Mouse (Mus musculus) ES-E14 (cell line): ENCODE measurements at regions not wholly inside any gene's neighbourhood (a gene's known extent, or its start where the extent isn't known, plus 50 kb on each side); places are given as distances from the start of the nearest gene placed in this dataset.

Experiments
- CHD2 ChIP-seq: IDR thresholded peaks from 2 replicates; pipeline ENCODE4 v1.6.1; 2014; ENCODE audit warnings: mild to moderate bottlenecking, low read depth, low read length, inconsistent platforms
- HCFC1 ChIP-seq: IDR thresholded peaks from 2 replicates; pipeline ENCODE4 v1.6.1; 2012; ENCODE audit warnings: low read length, inconsistent platforms, borderline replicate concordance; ENCODE audit not compliant: insufficient read depth
- MAFK ChIP-seq: IDR thresholded peaks from 2 replicates; pipeline ENCODE4 v1.6.1; 2014; ENCODE audit warnings: mild to moderate bottlenecking, low read depth, low read length, inconsistent platforms; ENCODE audit not compliant: insufficient read depth
- ZC3H11A ChIP-seq: IDR thresholded peaks from 2 replicates; pipeline ENCODE4 v1.6.1; 2012; ENCODE audit warnings: low read depth, mild to moderate bottlenecking, inconsistent platforms, low read length, borderline replicate concordance
- ZNF384 ChIP-seq: IDR thresholded peaks from 2 replicates; pipeline ENCODE4 v1.6.1; 2012; ENCODE audit warnings: low read depth, low read length, inconsistent platforms

GRCm38 (mm10) chr17:68185385-68185784 is 88.2 kb upstream of the L3mbtl4 start:
- TF ChIP-seq ZNF384 (no peak), CHD2 (no peak), ZC3H11A (no peak), MAFK (no peak), HCFC1 (no peak)
